Mouse (Mus musculus) embryo, embryonic 10.5 days (tissue): ENCODE measurements around the gene Il18bp.
A peak's percentile ranks its signal among the peaks of the same experiment; 100 is the strongest.

Source experiments
- DNase-seq: peaks from one replicate; pipeline ENCODE4 v3.0.0-alpha.2; 2015; ENCODE audit warnings: low spot score

The Il18bp gene

GRCm38 (mm10) chr7:102000921-102001630 lies 17.4 kb downstream of the Il18bp start:
- DNase-seq, result no peak

- no peak for DNase-seq
Observed at GRCm38 (mm10) chr7:102000296-102000695, 18.2 kb downstream of the Il18bp start.

- DNase-seq, result no peak
Observed at GRCm38 (mm10) chr7:101999461-102000151, 18.9 kb downstream of the Il18bp start.

GRCm38 (mm10) chr7:101998194-101998927 lies 20.1 kb downstream of the Il18bp start:
- peak; percentile 79 for DNase-seq

GRCm38 (mm10) chr7:101994241-101994640 lies 24.2 kb downstream of the Il18bp start:
- DNase-seq, result no peak

- no peak for DNase-seq
Observed at GRCm38 (mm10) chr7:101985081-101985480, 33.4 kb downstream of the Il18bp start.

- DNase-seq, result no peak
Observed at GRCm38 (mm10) chr7:101982735-101983134, 35.8 kb downstream of the Il18bp start.

GRCm38 (mm10) chr7:101974505-101974904 lies 44.0 kb downstream of the Il18bp start:
- DNase-seq, result no peak

- DNase-seq, result peak; percentile 71
Observed at GRCm38 (mm10) chr7:101973730-101974129, 44.8 kb downstream of the Il18bp start.

GRCm38 (mm10) chr7:101971721-101972120 lies 46.8 kb downstream of the Il18bp start:
- DNase-seq, result no peak

- peak; percentile 79 for DNase-seq
Observed at GRCm38 (mm10) chr7:101970821-101971461, 47.5 kb downstream of the Il18bp start.

- peak; percentile 82 for DNase-seq
Observed at GRCm38 (mm10) chr7:101970429-101970775, 48.1 kb downstream of the Il18bp start.

- peak; percentile 84 for DNase-seq
Observed at GRCm38 (mm10) chr7:101969694-101970428, 48.6 kb downstream of the Il18bp start.

- DNase-seq, result no peak
Observed at GRCm38 (mm10) chr7:101968751-101969150, 49.7 kb downstream of the Il18bp start.

GRCm38 (mm10) chr7:101967256-101967655 lies 51.2 kb downstream of the Il18bp start:
- DNase-seq, result no peak

GRCm38 (mm10) chr7:101965606-101966005 lies 52.9 kb downstream of the Il18bp start:
- DNase-seq, result no peak
